Mouse (Mus musculus) E14TG2a.4 (cell line): ENCODE data around the gene Ces2h.

Experiments
- CTCF ChIP-seq: conservative IDR thresholded peaks from 2 replicates; pipeline ENCODE4 v1.5.1; 2014; ENCODE audit warnings: low read length
- NANOG ChIP-seq: IDR thresholded peaks from 2 replicates; pipeline ENCODE4 v1.6.1; 2014; ENCODE audit warnings: borderline replicate concordance, low read length, mixed read lengths

DNA sequence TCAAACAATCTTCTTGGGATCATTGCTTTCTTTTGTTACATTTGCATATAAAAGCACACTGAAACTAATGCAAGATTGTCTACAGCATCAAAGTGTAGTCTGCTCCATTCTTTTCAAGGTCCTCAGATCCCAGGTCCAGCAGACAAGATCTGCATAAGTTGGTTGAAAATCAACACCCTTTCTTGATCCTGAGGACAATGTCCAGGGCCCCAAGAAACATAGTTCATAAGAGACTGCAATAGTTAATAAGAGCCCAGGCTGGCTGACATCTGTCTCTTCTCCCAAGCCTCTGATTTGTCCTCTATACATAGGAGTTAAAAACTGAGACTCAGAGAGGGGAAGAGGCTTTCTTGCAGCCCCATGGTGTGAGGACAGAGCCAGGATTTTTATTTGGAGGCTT is 68.3 kb downstream of the Ces2h start:
- TF ChIP-seq NANOG: no peak
- TF ChIP-seq CTCF: no peak
